Mouse (Mus musculus) hindbrain, embryonic 11.5 days (tissue): Measurements from ENCODE around the gene Sh3bgrl2. TPM values are rescaled to one million over a fixed set of nuclear protein-coding genes. Genes with fewer than 3 reads are reported as not detected.

Experiments used
- ATAC-seq: fragments of 200-750 bp; cut with Nextera tagmentation; 2 replicates; pipeline ENCODE4 v1.8.0; 2017; ENCODE audit warnings: mild to moderate bottlenecking, moderate TSS enrichment, moderate library complexity; ENCODE audit not compliant: low FRiP score
- DNase-seq: peaks from one replicate; pipeline ENCODE4 v3.0.0-alpha.2; 2015; ENCODE audit warnings: low spot score
- H3K27ac ChIP-seq: fragments of 300-500 bp; sonication (generic); 2 replicates; pipeline ENCODE4 v1.5.1; 2014; ENCODE audit warnings: mild to moderate bottlenecking, low read depth, low read length
- H3K27me3 ChIP-seq: fragments of 300-500 bp; sonication (generic); 2 replicates; pipeline ENCODE4 v1.6.1; 2014; ENCODE audit warnings: mild to moderate bottlenecking, low read length, moderate library complexity, mixed read lengths; ENCODE audit not compliant: control insufficient read depth, insufficient read depth
- H3K36me3 ChIP-seq: fragments of 300-500 bp; sonication (generic); 2 replicates; pipeline ENCODE4 v1.6.1; 2014; ENCODE audit warnings: mild to moderate bottlenecking, low read length, moderate library complexity, mixed read lengths; ENCODE audit not compliant: control insufficient read depth, insufficient read depth
- H3K4me1 ChIP-seq: fragments of 300-500 bp; sonication (generic); replicated peaks from 2 replicates; pipeline ENCODE4 v1.6.1; 2014; ENCODE audit warnings: low read length, mixed read lengths; ENCODE audit not compliant: control insufficient read depth, insufficient read depth
- H3K4me2 ChIP-seq: fragments of 300-500 bp; sonication (generic); replicated peaks from 2 replicates; pipeline ENCODE4 v1.6.1; 2014; ENCODE audit warnings: mild to moderate bottlenecking, low read depth, low read length
- H3K4me3 ChIP-seq: fragments of 300-500 bp; sonication (generic); 2 replicates; pipeline ENCODE4 v1.5.1; 2014; ENCODE audit warnings: low read depth, low read length
- H3K9ac ChIP-seq: fragments of 300-500 bp; sonication (generic); 2 replicates; pipeline ENCODE4 v1.6.1; 2014; ENCODE audit warnings: low read depth, low read length
- H3K9me3 ChIP-seq: fragments of 300-500 bp; sonication (generic); 2 replicates; pipeline ENCODE4 v1.6.1; 2016; ENCODE audit warnings: low read length; ENCODE audit not compliant: control insufficient read depth
- WGBS: fragments of 180-500 bp; shearing (Covaris S2); extraction: QIAGEN DNeasy Blood & Tissue Kit; methylation state at CpG from one replicate; pipeline ENCODE4 v1.1.7; 2014; 5-methylcytosine and 5-hydroxymethylcytosine counted together
- polyA plus RNA-seq: library from polyadenylated mRNA; unstranded; fragments of >200 nt; fragmentation: Nextera tagmentation; extraction: Ambion mirVana; gene quantifications from 2 replicates; pipeline ENCODE4 v1.2.1, GENCODE M21; 2014

The Sh3bgrl2 gene
- polyA plus RNA-seq, 1 experiment from 2014 or later = 7.3 TPM

DNA sequence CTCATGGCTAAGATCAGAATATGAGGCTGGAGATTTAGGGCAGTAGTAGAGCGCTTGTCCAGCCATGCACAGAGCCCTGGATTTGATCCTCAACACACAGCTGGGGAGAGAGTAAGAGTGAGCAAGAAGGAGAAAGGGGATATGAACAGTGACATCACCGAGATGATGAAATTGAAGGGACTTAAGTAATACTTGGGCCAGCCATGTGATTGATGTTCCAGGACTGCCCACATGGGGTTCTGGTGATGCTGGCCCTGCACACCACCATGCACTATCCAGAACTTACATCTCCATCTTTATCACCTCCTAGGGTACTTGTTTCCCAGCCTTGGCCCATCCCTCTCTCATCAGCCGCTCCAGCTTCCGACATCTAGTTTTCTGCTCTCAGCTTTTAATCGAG is 20.0 kb downstream of the Sh3bgrl2 start:
- H3K9me3 ChIP-seq = no peaks in the 10 kb centered on the region
- no peak overlapping the region for H3K9ac ChIP-seq
- no peak for ATAC-seq
- no peaks in the 10 kb centered on the region for H3K4me1 ChIP-seq
- no peak overlapping the region for H3K27ac ChIP-seq
- no peaks in the 10 kb centered on the region for H3K27me3 ChIP-seq
- no peak overlapping the region for H3K4me3 ChIP-seq
- WGBS = 90% methylated on average over 5 of the region's 5 CpGs
- no peak for DNase-seq
- no peaks in the 10 kb centered on the region for H3K36me3 ChIP-seq
- no peak overlapping the region for H3K4me2 ChIP-seq

DNA sequence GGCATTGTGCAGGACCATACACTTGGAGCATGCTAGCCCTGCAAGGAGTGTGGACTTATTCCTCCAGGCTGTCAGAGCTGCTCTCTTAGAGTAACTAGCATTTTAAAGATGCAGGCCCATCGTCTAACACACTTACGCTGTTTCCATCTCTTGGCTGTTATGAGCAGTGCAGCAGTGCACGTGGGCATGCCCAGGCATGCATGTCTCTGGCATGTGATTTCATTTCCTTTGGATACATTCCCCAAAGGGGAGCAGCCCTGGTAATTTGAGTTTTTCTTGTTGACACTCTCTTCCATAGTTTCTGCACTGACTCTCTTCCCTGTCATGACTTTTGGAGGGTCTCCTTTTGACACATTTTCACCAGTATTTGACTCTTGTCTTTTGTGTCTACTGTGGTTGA is 20.8 kb downstream of the Sh3bgrl2 start:
- Histone ChIP-seq H3K9me3 (no peaks in the 10 kb centered on the region), H3K9ac (no peak overlapping the region), H3K4me1 (no peaks in the 10 kb centered on the region), H3K27ac (no peak overlapping the region), H3K27me3 (no peaks in the 10 kb centered on the region), H3K4me3 (no peak overlapping the region), H3K36me3 (no peaks in the 10 kb centered on the region), H3K4me2 (no peak overlapping the region)
- no peak for ATAC-seq
- no peak for DNase-seq
- 83% methylated on average over 3 of the region's 3 CpGs for WGBS

DNA sequence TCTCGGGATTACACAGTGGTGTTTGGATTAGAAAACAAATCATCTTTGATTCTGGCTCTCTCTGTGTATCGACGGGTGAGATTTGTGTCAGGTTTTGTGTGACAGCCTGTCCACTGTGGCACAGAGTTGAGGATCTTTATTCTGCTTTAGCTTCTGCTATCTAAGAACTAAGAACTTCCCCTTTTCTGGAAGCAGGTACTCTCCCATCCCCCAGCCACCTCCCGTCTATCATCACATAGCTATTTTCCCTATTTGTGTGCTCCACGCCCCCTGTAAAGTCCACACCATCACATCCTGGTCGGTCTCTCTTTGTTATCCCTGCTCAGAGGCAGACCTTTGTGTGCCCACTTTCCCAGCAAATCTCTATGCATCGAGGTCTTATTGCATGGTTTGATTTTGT is 21.8 kb downstream of the Sh3bgrl2 start:
- H3K4me3 ChIP-seq = no peak overlapping the region
- H3K9me3 ChIP-seq = no peaks in the 10 kb centered on the region
- no peak for ATAC-seq
- WGBS = 78% methylated on average over 7 of the region's 7 CpGs
- no peak overlapping the region for H3K9ac ChIP-seq
- H3K27me3 ChIP-seq = no peaks in the 10 kb centered on the region
- H3K27ac ChIP-seq = no peak overlapping the region
- DNase-seq = no peak
- no peak overlapping the region for H3K4me2 ChIP-seq
- no peaks in the 10 kb centered on the region for H3K4me1 ChIP-seq
- H3K36me3 ChIP-seq = no peaks in the 10 kb centered on the region

DNA sequence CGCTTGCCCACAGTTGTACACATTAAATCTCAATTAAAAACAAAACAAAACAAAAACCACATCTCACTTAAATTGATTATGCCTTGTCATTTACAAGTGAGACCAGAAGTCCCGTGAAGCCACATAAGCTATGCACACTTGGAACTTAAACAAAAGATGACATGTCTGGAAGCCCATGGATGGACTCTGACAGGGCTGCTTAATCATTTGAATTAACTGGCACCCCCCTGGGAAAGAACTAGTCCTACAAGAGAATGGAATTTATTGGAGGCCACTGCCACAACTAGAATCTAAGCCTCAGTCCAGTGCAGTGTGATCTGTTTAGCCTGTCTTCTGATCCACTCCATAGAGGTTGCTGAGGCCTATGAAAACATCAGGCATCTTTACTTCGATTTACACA is 23.2 kb downstream of the Sh3bgrl2 start:
- no peak for DNase-seq
- ATAC-seq = peak; percentile 59
- H3K4me1 ChIP-seq = no peaks in the 10 kb centered on the region
- H3K9ac ChIP-seq = no peak overlapping the region
- H3K9me3 ChIP-seq = no peaks in the 10 kb centered on the region
- WGBS = 50% methylated on average over 3 of the region's 3 CpGs
- no peak overlapping the region for H3K4me3 ChIP-seq
- H3K27me3 ChIP-seq = no peaks in the 10 kb centered on the region
- no peak overlapping the region for H3K4me2 ChIP-seq
- no peaks in the 10 kb centered on the region for H3K36me3 ChIP-seq
- H3K27ac ChIP-seq = no peak overlapping the region

DNA sequence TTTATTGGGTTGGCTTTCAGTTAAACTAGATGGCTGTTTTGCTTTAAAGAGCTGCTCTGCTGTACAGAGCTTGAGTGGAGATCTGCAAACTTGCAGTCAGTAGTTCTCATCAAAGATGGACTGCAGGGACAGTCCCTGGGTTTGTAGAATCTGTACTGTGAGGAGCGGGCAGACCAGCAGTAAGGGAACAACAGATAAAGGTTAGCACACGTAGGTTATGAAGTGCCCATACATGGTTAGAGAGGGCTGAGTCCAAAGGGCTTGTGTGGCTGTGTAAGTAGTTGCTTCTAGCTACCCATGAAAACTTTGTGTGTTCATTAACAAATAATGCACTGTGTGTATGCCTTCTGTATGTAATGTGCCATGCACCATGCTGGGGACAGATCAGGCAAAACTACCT is 24.2 kb downstream of the Sh3bgrl2 start:
- WGBS = 81% methylated on average over 2 of the region's 2 CpGs
- no peaks in the 10 kb centered on the region for H3K27me3 ChIP-seq
- no peak for DNase-seq

DNA sequence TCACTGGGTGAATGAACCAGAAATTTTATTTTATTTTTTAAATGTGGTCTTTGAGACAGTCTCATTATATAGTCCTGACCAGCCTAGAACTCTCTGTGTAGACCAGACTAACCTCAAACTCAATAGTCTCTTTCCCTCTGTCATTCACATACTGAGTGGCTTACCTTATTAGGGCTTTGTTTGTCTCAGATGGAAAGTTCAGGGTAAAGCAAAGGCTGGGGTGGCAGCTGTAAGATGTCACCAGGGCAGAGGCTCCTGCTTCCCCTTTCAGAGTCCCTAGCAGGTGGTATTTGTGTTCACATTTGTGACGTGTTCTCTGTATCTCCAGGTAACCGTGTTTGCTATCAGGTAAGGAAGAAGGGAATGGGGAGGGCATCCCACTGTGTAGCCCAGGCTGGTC is 24.7 kb downstream of the Sh3bgrl2 start:
- no peak for ATAC-seq
- WGBS = 71% methylated on average over 2 of the region's 2 CpGs
- DNase-seq = no peak

More for the DNA sequence above, 24.2 kb downstream of the Sh3bgrl2 start:
- H3K9ac ChIP-seq = no peak overlapping the region
- ATAC-seq = no peak
- no peaks in the 10 kb centered on the region for H3K36me3 ChIP-seq
- H3K4me2 ChIP-seq = no peak overlapping the region
- H3K4me3 ChIP-seq = no peak overlapping the region
- no peaks in the 10 kb centered on the region for H3K9me3 ChIP-seq
- no peak overlapping the region for H3K27ac ChIP-seq
- H3K4me1 ChIP-seq = no peaks in the 10 kb centered on the region

DNA sequence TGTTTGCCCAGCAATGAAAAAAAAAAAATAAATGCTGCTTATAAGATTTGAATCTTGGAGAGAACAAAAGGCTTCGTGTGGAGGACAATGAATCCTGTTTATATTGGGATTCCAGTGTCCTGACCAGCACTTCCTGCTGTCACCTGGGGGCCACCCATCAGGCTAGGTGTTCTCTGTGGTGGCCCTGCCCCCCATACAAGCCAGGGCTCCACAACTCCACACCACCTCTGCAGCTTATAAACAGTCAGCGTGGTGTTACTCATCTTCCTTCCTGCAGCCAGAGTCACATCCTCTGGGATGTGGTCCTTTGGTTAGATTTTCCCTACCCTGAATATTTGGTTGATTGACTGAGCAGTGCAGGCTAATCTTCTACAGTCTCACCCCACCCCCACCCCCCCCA is 25.5 kb downstream of the Sh3bgrl2 start:
- no peak overlapping the region for H3K4me2 ChIP-seq
- H3K27ac ChIP-seq = no peak overlapping the region
- WGBS = 71% methylated on average over 2 of the region's 2 CpGs
- H3K9ac ChIP-seq = no peak overlapping the region
- ATAC-seq (no peak), DNase-seq (no peak)
- H3K4me3 ChIP-seq = no peak overlapping the region
- no peaks in the 10 kb centered on the region for H3K4me1 ChIP-seq
- H3K27me3 ChIP-seq = no peaks in the 10 kb centered on the region
- H3K9me3 ChIP-seq = no peaks in the 10 kb centered on the region
- H3K36me3 ChIP-seq = no peaks in the 10 kb centered on the region

More for the DNA sequence above, 24.7 kb downstream of the Sh3bgrl2 start:
- Histone ChIP-seq H3K27me3 (no peaks in the 10 kb centered on the region), H3K4me3 (no peak overlapping the region), H3K4me2 (no peak overlapping the region), H3K27ac (no peak overlapping the region), H3K4me1 (no peaks in the 10 kb centered on the region), H3K9me3 (no peaks in the 10 kb centered on the region), H3K36me3 (no peaks in the 10 kb centered on the region), H3K9ac (no peak overlapping the region)

DNA sequence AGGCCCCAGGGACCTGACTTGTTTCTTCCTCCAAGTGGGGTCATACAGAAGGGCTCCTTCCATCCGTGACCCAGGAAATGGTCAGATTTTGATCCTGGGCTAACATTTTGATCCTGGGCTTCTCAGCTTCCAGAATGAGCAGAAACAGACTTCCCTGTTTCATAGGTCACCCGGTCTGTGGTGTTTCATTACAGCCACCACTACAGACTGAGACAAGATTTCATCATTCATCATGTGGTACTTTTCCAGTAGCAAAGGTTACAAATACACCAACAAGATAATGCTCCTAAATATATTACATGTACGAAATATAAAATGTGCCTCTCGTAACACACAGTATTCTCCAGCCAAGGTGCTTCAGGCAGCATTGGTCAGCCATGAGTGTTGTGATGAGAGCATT is 27.3 kb downstream of the Sh3bgrl2 start:
- WGBS = 84% methylated on average over 4 of the region's 4 CpGs
- no peak overlapping the region for H3K27ac ChIP-seq
- no peak overlapping the region for H3K9ac ChIP-seq
- ATAC-seq = no peak
- H3K4me1 ChIP-seq = no peaks in the 10 kb centered on the region
- H3K27me3 ChIP-seq = no peaks in the 10 kb centered on the region
- H3K4me3 ChIP-seq = no peak overlapping the region
- no peaks in the 10 kb centered on the region for H3K36me3 ChIP-seq
- H3K9me3 ChIP-seq = no peaks in the 10 kb centered on the region
- H3K4me2 ChIP-seq = no peak overlapping the region
- no peak for DNase-seq

DNA sequence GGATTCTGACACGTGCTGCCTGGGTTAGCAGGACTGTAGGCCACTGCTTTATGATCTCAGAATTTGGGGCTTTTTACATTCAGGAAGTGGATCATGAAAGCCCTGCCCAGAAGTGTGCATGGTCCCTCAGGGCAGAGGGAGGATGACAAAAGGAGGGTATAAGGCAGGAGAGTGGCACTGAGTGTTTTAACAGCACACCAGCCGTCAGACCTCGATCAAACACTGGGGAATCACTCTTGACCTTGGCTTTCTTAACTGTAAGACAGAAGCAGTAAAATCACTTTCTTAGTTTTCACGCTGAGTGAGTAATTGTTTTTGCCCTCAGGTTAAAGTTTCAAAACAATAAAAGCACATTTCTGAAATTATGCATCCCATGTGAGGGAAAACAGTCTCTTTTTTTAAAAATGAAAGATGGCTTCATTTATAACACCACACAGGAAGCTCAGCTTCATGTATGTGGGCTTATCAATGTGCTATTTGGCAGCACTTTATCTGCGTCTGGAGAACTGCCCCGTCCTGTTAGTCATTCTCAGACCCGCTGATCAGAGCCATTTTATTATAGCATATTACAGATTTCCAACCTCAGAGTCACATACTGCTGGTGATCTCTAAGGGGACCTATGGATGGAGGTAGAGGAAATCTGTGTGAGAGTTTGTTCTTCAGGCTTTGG is 28.0 kb downstream of the Sh3bgrl2 start:
- Histone ChIP-seq H3K4me1 (no peaks in the 10 kb centered on the region), H3K27me3 (no peaks in the 10 kb centered on the region), H3K27ac (no peak overlapping the region), H3K4me2 (no peak overlapping the region), H3K36me3 (no peaks in the 10 kb centered on the region), H3K9me3 (no peaks in the 10 kb centered on the region), H3K4me3 (no peak overlapping the region), H3K9ac (no peak overlapping the region)
- DNase-seq = no peak
- 78% methylated on average over 7 of the region's 7 CpGs for whole genome bisulfite sequencing
- no peak for ATAC-seq
